Mouse (Mus musculus): ENCODE results near the gene Skap2. TPM values are rescaled to one million over a fixed set of nuclear protein-coding genes. Genes with fewer than 3 reads are reported as not detected.

Gene Skap2
- polyA plus RNA-seq, 1 experiment from 2014 or later: 30.3 TPM

GRCm38 (mm10) chr6:51822049-51822448 is 190.3 kb downstream of the Skap2 start:
- H3K4me2 ChIP-seq (ENCODE audit: low read length): no peak overlapping the region
- no peaks in the 10 kb centered on the region for H3K27me3 ChIP-seq (replicated peaks; ENCODE audit: control insufficient read depth, insufficient read depth, low read length)
- no peak overlapping the region for H3K9ac ChIP-seq (ENCODE audit: low read depth, low read length)
- no peak overlapping the region for H3K27ac ChIP-seq (ENCODE audit: low read depth, low read length)
- no peak overlapping the region for H3K4me3 ChIP-seq (ENCODE audit: low read length)
- H3K9me3 ChIP-seq (ENCODE audit: control insufficient read depth, low read length): peaks cover 9% of the 10 kb centered on the region
- H3K4me1 ChIP-seq (ENCODE audit: control insufficient read depth, insufficient read depth, low read depth, low read length): peaks cover 4% of the 10 kb centered on the region
- no peaks in the 10 kb centered on the region for H3K36me3 ChIP-seq (ENCODE audit: control insufficient read depth, insufficient read depth, low read length)
- no peak for ATAC-seq
- 75% methylated on average over 4 of the region's 4 CpGs for WGBS

DNA sequence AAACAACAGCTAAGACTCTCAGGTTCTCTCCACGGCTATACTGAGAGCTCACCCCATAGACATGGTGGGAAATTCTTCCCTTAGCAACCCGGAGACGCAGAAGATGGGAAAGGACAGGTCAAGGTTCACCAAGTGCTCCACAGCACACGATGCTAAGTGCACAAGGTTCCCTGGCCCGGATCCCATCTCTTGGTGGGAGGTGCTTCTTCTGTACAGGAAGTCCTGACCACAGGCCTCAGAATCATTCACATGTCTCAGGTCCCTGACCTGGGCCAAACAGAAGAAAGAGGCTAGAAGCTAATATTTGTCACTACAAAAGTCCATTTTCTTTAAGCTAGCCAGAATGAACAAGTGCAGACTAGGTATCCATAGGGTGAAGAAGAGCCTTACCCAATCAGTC is 191.5 kb downstream of the Skap2 start:
- 86% methylated on average over 5 of the region's 5 CpGs for WGBS
- no peaks in the 10 kb centered on the region for H3K27me3 ChIP-seq (replicated peaks; ENCODE audit: control insufficient read depth, insufficient read depth, low read length)
- ATAC-seq: no peak
- no peak overlapping the region for H3K4me3 ChIP-seq (ENCODE audit: low read length)
- no peak overlapping the region for H3K4me2 ChIP-seq (ENCODE audit: low read length)
- H3K4me1 ChIP-seq (ENCODE audit: control insufficient read depth, insufficient read depth, low read depth, low read length): peaks cover 4% of the 10 kb centered on the region
- peaks cover 9% of the 10 kb centered on the region for H3K9me3 ChIP-seq (ENCODE audit: control insufficient read depth, low read length)
- H3K36me3 ChIP-seq (ENCODE audit: control insufficient read depth, insufficient read depth, low read length): no peaks in the 10 kb centered on the region
- no peak overlapping the region for H3K27ac ChIP-seq (ENCODE audit: low read depth, low read length)
- no peak overlapping the region for H3K9ac ChIP-seq (ENCODE audit: low read depth, low read length)

- Histone ChIP-seq H3K9ac (ENCODE audit: low read depth, low read length) (no peak overlapping the region), H3K4me2 (ENCODE audit: low read length) (no peak overlapping the region), H3K27me3 (replicated peaks; ENCODE audit: control insufficient read depth, insufficient read depth, low read length) (no peaks in the 10 kb centered on the region), H3K27ac (ENCODE audit: low read depth, low read length) (no peak overlapping the region), H3K4me1 (ENCODE audit: control insufficient read depth, insufficient read depth, low read depth, low read length) (no peaks in the 10 kb centered on the region), H3K36me3 (ENCODE audit: control insufficient read depth, insufficient read depth, low read length) (no peaks in the 10 kb centered on the region), H3K4me3 (ENCODE audit: low read length) (no peak overlapping the region), H3K9me3 (ENCODE audit: control insufficient read depth, low read length) (peaks cover 9% of the 10 kb centered on the region)
- 77% methylated on average over 6 of the region's 6 CpGs for WGBS
- no peak; the same call in 1 of the 2 replicates for ATAC-seq
Observed at GRCm38 (mm10) chr6:51816892-51817621, 195.3 kb downstream of the Skap2 start.

- WGBS: 89% methylated on average over 4 of the region's 4 CpGs
- no peak for ATAC-seq
- H3K27ac ChIP-seq (ENCODE audit: low read depth, low read length): no peak overlapping the region
- no peaks in the 10 kb centered on the region for H3K27me3 ChIP-seq (replicated peaks; ENCODE audit: control insufficient read depth, insufficient read depth, low read length)
- H3K9me3 ChIP-seq (ENCODE audit: control insufficient read depth, low read length): no peaks in the 10 kb centered on the region
- H3K4me3 ChIP-seq (ENCODE audit: low read length): no peak overlapping the region
- H3K4me2 ChIP-seq (ENCODE audit: low read length): no peak overlapping the region
- no peaks in the 10 kb centered on the region for H3K4me1 ChIP-seq (ENCODE audit: control insufficient read depth, insufficient read depth, low read depth, low read length)
- no peaks in the 10 kb centered on the region for H3K36me3 ChIP-seq (ENCODE audit: control insufficient read depth, insufficient read depth, low read length)
- H3K9ac ChIP-seq (ENCODE audit: low read depth, low read length): no peak overlapping the region
Observed at GRCm38 (mm10) chr6:51810906-51811305, 201.4 kb downstream of the Skap2 start.

DNA sequence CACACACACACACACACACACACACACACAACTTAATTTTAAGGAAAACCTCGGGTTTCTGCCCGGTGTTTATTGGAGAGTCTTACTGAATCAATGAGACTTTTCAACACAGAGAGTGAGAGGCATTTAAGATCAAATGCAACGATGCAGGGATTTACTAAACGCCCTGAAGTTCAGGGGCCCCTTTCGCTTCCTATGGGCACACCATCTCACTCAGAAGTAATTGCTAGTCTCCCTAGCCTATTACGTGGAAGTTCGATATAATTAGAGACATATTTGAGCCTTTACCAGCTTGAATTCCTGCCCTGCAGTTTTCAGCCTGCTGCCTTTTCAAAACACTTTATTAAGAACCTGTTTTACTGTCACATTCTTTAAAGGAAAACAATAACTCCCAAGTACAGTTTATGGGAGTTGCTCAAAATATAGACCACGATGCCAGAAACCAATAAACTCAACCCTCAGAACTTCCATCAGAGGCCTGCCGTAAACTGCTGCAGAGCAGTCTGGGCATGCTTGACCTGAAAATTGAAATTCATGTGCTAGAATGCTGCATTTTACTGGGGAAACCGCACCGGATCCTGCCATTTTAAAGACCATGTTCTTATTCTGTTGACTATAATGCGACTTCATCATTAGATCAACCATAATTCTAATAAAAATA is 203.1 kb downstream of the Skap2 start:
- H3K4me2 ChIP-seq (ENCODE audit: low read length): no peak overlapping the region
- no peak overlapping the region for H3K27ac ChIP-seq (ENCODE audit: low read depth, low read length)
- no peaks in the 10 kb centered on the region for H3K36me3 ChIP-seq (ENCODE audit: control insufficient read depth, insufficient read depth, low read length)
- no peak overlapping the region for H3K9ac ChIP-seq (ENCODE audit: low read depth, low read length)
- WGBS: 76% methylated on average over 12 of the region's 12 CpGs
- H3K9me3 ChIP-seq (ENCODE audit: control insufficient read depth, low read length): no peaks in the 10 kb centered on the region
- H3K4me3 ChIP-seq (ENCODE audit: low read length): no peak overlapping the region
- H3K4me1 ChIP-seq (ENCODE audit: control insufficient read depth, insufficient read depth, low read depth, low read length): no peaks in the 10 kb centered on the region
- H3K27me3 ChIP-seq (replicated peaks; ENCODE audit: control insufficient read depth, insufficient read depth, low read length): no peaks in the 10 kb centered on the region
- no peak for ATAC-seq

GRCm38 (mm10) chr6:51808011-51808410 is 204.3 kb downstream of the Skap2 start:
- no peak for ATAC-seq
- H3K4me3 ChIP-seq (ENCODE audit: low read length): no peak overlapping the region
- no peaks in the 10 kb centered on the region for H3K4me1 ChIP-seq (ENCODE audit: control insufficient read depth, insufficient read depth, low read depth, low read length)
- H3K4me2 ChIP-seq (ENCODE audit: low read length): no peak overlapping the region
- no peaks in the 10 kb centered on the region for H3K27me3 ChIP-seq (replicated peaks; ENCODE audit: control insufficient read depth, insufficient read depth, low read length)
- H3K36me3 ChIP-seq (ENCODE audit: control insufficient read depth, insufficient read depth, low read length): no peaks in the 10 kb centered on the region
- WGBS: 72% methylated on average over 6 of the region's 6 CpGs
- H3K9ac ChIP-seq (ENCODE audit: low read depth, low read length): no peak overlapping the region
- H3K27ac ChIP-seq (ENCODE audit: low read depth, low read length): no peak overlapping the region
- no peaks in the 10 kb centered on the region for H3K9me3 ChIP-seq (ENCODE audit: control insufficient read depth, low read length)

Other genes with a start within 250 kb of the Skap2 start
- 1.8 and 2.0 TPM in 2 replicates for gene Hoxa1, start 145.8 kb upstream of the Skap2 start, polyA plus RNA-seq (2015; fragmentation: Nextera tagmentation; extraction: Ambion mirVana)
- 20.3 and 22.5 TPM in 2 replicates for gene Hoxa2, start 152.3 kb upstream of the Skap2 start, polyA plus RNA-seq (2015; fragmentation: Nextera tagmentation; extraction: Ambion mirVana)
- 3.4 and 3.6 TPM in 2 replicates for gene 5730596B20Rik, start 164.9 kb upstream of the Skap2 start, polyA plus RNA-seq (2015; fragmentation: Nextera tagmentation; extraction: Ambion mirVana)
- gene Hoxa4, start 179.2 kb upstream of the Skap2 start, polyA plus RNA-seq (2015; fragmentation: Nextera tagmentation; extraction: Ambion mirVana): 5.6 and 8.8 TPM in 2 replicates
- 85.9 and 106 TPM in 2 replicates for gene Hoxa5, start 192.0 kb upstream of the Skap2 start, polyA plus RNA-seq (2015; fragmentation: Nextera tagmentation; extraction: Ambion mirVana)
- 9.4 and 9.9 TPM in 2 replicates for gene Hoxa6, start 196.2 kb upstream of the Skap2 start, polyA plus RNA-seq (2015; fragmentation: Nextera tagmentation; extraction: Ambion mirVana)
- 12.9 and 13.9 TPM in 2 replicates for gene Hoxa3, start 200.8 kb upstream of the Skap2 start, polyA plus RNA-seq (2015; fragmentation: Nextera tagmentation; extraction: Ambion mirVana)
- not detected in 2 replicates for gene Gm28308, start 200.8 kb upstream of the Skap2 start, polyA plus RNA-seq (2015; fragmentation: Nextera tagmentation; extraction: Ambion mirVana)
- gene Hoxa7, start 209.3 kb upstream of the Skap2 start, polyA plus RNA-seq (2015; fragmentation: Nextera tagmentation; extraction: Ambion mirVana): 9.0 and 21.1 TPM in 2 replicates
- 0.48 and 2.4 TPM in 2 replicates for gene Hoxa9, start 218.5 kb upstream of the Skap2 start, polyA plus RNA-seq (2015; fragmentation: Nextera tagmentation; extraction: Ambion mirVana)
- 0.70 TPM in 1 of 2 replicates, not detected in the other for gene Hoxa10, start 228.3 kb upstream of the Skap2 start, polyA plus RNA-seq (2015; fragmentation: Nextera tagmentation; extraction: Ambion mirVana)
- not detected in 2 replicates for gene Hoxa11, start 233.3 kb upstream of the Skap2 start, polyA plus RNA-seq (2015; fragmentation: Nextera tagmentation; extraction: Ambion mirVana)
- not detected in 2 replicates for gene Hoxa13, start 248.3 kb upstream of the Skap2 start, polyA plus RNA-seq (2015; fragmentation: Nextera tagmentation; extraction: Ambion mirVana)

Data from hindbrain, embryonic 16.5 days (tissue).